Mouse (Mus musculus): Measurements from ENCODE around the gene Duox1.

GRCm38 (mm10) chr2:122362622-122363523 lies 47.4 kb downstream of the Duox1 start:
- no peak for TF ChIP-seq CTCF (IDR thresholded peaks at IDR 0.05; ENCODE audit: borderline replicate concordance, extremely low read depth, insufficient read depth, insufficient read length)
- no peak for TF ChIP-seq POLR2A (IDR thresholded peaks at IDR 0.05; ENCODE audit: borderline replicate concordance, extremely low read depth, insufficient read depth, insufficient read length, poor library complexity, severe bottlenecking)
